In genomic region chr12:53752281-53753072, GRCm38 (mm10) we compare ENCODE assay signal across 16 mouse cellular contexts.
A peak's percentile ranks its signal among the peaks of the same experiment; 100 is the strongest.
DNase-seq lines count a peak whose midpoint lies in the region; ATAC-seq lines count a peak whose summit lies in the region.
"Had no signal": no experiment of that assay in that cellular context is flagged by ENCODE, and none has a peak within 500 bp of the region (broad histone marks: within the 10 kb centered on the region; RNA-seq: fewer than 3 reads in every experiment).

No protein-coding gene starts in this region.

- no peak overlapping the region for H3K9ac ChIP-seq in forebrain, embryonic 12.5 days
- H3K9ac ChIP-seq in forebrain, embryonic 11.5 days (ENCODE audit: low read length): no peak overlapping the region
- no peak overlapping the region for H3K9ac ChIP-seq in hindbrain, embryonic 13.5 days
- no peak overlapping the region for H3K9ac ChIP-seq in midbrain, embryonic 14.5 days (replicated peaks; ENCODE audit: low read length)
- no peak overlapping the region for H3K9ac ChIP-seq in midbrain, embryonic 15.5 days
- H3K9ac ChIP-seq in intestine, embryonic 16.5 days (ENCODE audit: low read depth, low read length): no peak overlapping the region
- H3K9ac ChIP-seq: limb, embryonic 12.5 days; liver, embryonic 15.5 days had no signal

- no peaks in the 10 kb centered on the region for H3K9me3 ChIP-seq in forebrain, embryonic 12.5 days
- H3K9me3 ChIP-seq in forebrain, embryonic 11.5 days (ENCODE audit: control insufficient read depth, low read length): no peaks in the 10 kb centered on the region
- no peaks in the 10 kb centered on the region for H3K9me3 ChIP-seq in hindbrain, embryonic 13.5 days
- H3K9me3 ChIP-seq in hindbrain, embryonic 10.5 days: no peaks in the 10 kb centered on the region
- no peaks in the 10 kb centered on the region for H3K9me3 ChIP-seq in midbrain, embryonic 14.5 days (ENCODE audit: control insufficient read depth, low read length)
- no peaks in the 10 kb centered on the region for H3K9me3 ChIP-seq in midbrain, embryonic 15.5 days
- no peaks in the 10 kb centered on the region for H3K9me3 ChIP-seq in intestine, embryonic 16.5 days (ENCODE audit: control insufficient read depth, low read length)
- H3K9me3 ChIP-seq: limb, embryonic 12.5 days; liver, embryonic 15.5 days had no signal

- 59% methylated on average over 13 of the region's 13 CpGs for WGBS in forebrain, embryonic 12.5 days
- 71% methylated on average over 13 of the region's 13 CpGs for WGBS in forebrain, embryonic 11.5 days
- 75% methylated on average over 13 of the region's 13 CpGs for WGBS in hindbrain, embryonic 13.5 days
- WGBS in hindbrain, embryonic 10.5 days: 88% methylated on average over 13 of the region's 13 CpGs
- 64% methylated on average over 13 of the region's 13 CpGs for WGBS in midbrain, embryonic 14.5 days
- WGBS in midbrain, embryonic 15.5 days: 53% methylated on average over 13 of the region's 13 CpGs
- 59% methylated on average over 13 of the region's 13 CpGs for WGBS in intestine, embryonic 16.5 days

- H3K4me3 ChIP-seq in forebrain, embryonic 12.5 days (replicated peaks): no peak overlapping the region
- no peak overlapping the region for H3K4me3 ChIP-seq in forebrain, embryonic 11.5 days (ENCODE audit: low read depth, low read length)
- H3K4me3 ChIP-seq in hindbrain, embryonic 13.5 days: no peak overlapping the region
- no peak overlapping the region for H3K4me3 ChIP-seq in hindbrain, embryonic 10.5 days
- H3K4me3 ChIP-seq in midbrain, embryonic 14.5 days (replicated peaks; ENCODE audit: low read depth, low read length): no peak overlapping the region
- no peak overlapping the region for H3K4me3 ChIP-seq in midbrain, embryonic 15.5 days
- no peak overlapping the region for H3K4me3 ChIP-seq in intestine, embryonic 16.5 days (ENCODE audit: low read length)
- H3K4me3 ChIP-seq: limb, embryonic 12.5 days; liver, embryonic 15.5 days had no signal

- H3K27ac ChIP-seq in forebrain, embryonic 12.5 days: 0 out of 2 replicates have a peak overlapping the region, but pooled peaks have one; percentile 25
- no peak overlapping the region for H3K27ac ChIP-seq in forebrain, embryonic 11.5 days (ENCODE audit: low read depth, low read length)
- peak overlapping the region; percentile 52; the same call in 1 of the 2 replicates for H3K27ac ChIP-seq in hindbrain, embryonic 13.5 days
- no peak overlapping the region for H3K27ac ChIP-seq in hindbrain, embryonic 10.5 days
- H3K27ac ChIP-seq in midbrain, embryonic 14.5 days (replicated peaks; ENCODE audit: low read depth, low read length): peak overlapping the region; percentile 33
- H3K27ac ChIP-seq in midbrain, embryonic 15.5 days: no peak overlapping the region; the same call in 1 of the 2 replicates
- H3K27ac ChIP-seq in intestine, embryonic 16.5 days (ENCODE audit: low read length): no peak overlapping the region
- H3K27ac ChIP-seq: limb, embryonic 12.5 days; liver, embryonic 15.5 days had no signal

- H3K27me3 ChIP-seq in forebrain, embryonic 12.5 days: no peaks in the 10 kb centered on the region
- H3K27me3 ChIP-seq in forebrain, embryonic 11.5 days (ENCODE audit: control insufficient read depth, insufficient read depth, low read length): no peaks in the 10 kb centered on the region
- H3K27me3 ChIP-seq in hindbrain, embryonic 13.5 days: no peaks in the 10 kb centered on the region
- H3K27me3 ChIP-seq in hindbrain, embryonic 10.5 days (ENCODE audit: insufficient read depth, poor library complexity, severe bottlenecking): no peaks in the 10 kb centered on the region
- no peaks in the 10 kb centered on the region for H3K27me3 ChIP-seq in midbrain, embryonic 14.5 days (ENCODE audit: control insufficient read depth, insufficient read depth, low read length)
- no peaks in the 10 kb centered on the region for H3K27me3 ChIP-seq in midbrain, embryonic 15.5 days (replicated peaks)
- H3K27me3 ChIP-seq in intestine, embryonic 16.5 days (replicated peaks; ENCODE audit: control insufficient read depth, insufficient read depth, low read length): no peaks in the 10 kb centered on the region
- H3K27me3 ChIP-seq: limb, embryonic 12.5 days had no signal

- DNase-seq in forebrain, embryonic 11.5 days (ENCODE audit: low spot score): no peak
- no peak for DNase-seq in hindbrain, embryonic 10.5 days (ENCODE audit: low spot score)
- DNase-seq in midbrain, embryonic 14.5 days: no peak
- DNase-seq in cerebellum, adult 8-10 months: no peak
- DNase-seq: gastrocnemius, postnatal 25 days; heart, postnatal 14 days; kidney, adult 8-10 months; lung, postnatal 36 days; right cerebral cortex, postnatal 14 days; thymus, adult 18-20 months had no signal

- no peak for ATAC-seq in forebrain, embryonic 12.5 days (ENCODE audit: low FRiP score)
- no peak for ATAC-seq in forebrain, embryonic 11.5 days (replicated peaks; ENCODE audit: low FRiP score)
- no peak for ATAC-seq in hindbrain, embryonic 13.5 days (ENCODE audit: low FRiP score)
- no peak for ATAC-seq in midbrain, embryonic 14.5 days (ENCODE audit: low FRiP score, low TSS enrichment)
- ATAC-seq in midbrain, embryonic 15.5 days (replicated peaks): no peak
- ATAC-seq in intestine, embryonic 16.5 days: peak; percentile 48; the same call in 1 of the 2 replicates

- H3K4me2 ChIP-seq in forebrain, embryonic 12.5 days: no peak overlapping the region
- no peak overlapping the region for H3K4me2 ChIP-seq in forebrain, embryonic 11.5 days (ENCODE audit: low read depth, low read length, severe bottlenecking)
- H3K4me2 ChIP-seq in hindbrain, embryonic 13.5 days: no peak overlapping the region
- no peak overlapping the region for H3K4me2 ChIP-seq in midbrain, embryonic 14.5 days (ENCODE audit: low read length)
- no peak overlapping the region for H3K4me2 ChIP-seq in midbrain, embryonic 15.5 days
- H3K4me2 ChIP-seq in intestine, embryonic 16.5 days (ENCODE audit: low read depth, low read length): no peak overlapping the region
- H3K4me2 ChIP-seq: limb, embryonic 12.5 days; liver, embryonic 15.5 days had no signal

- H3K36me3 ChIP-seq in forebrain, embryonic 12.5 days (replicated peaks): no peaks in the 10 kb centered on the region
- no peaks in the 10 kb centered on the region for H3K36me3 ChIP-seq in forebrain, embryonic 11.5 days (ENCODE audit: control insufficient read depth, insufficient read depth, low read length)
- H3K36me3 ChIP-seq in hindbrain, embryonic 13.5 days: no peaks in the 10 kb centered on the region
- no peaks in the 10 kb centered on the region for H3K36me3 ChIP-seq in hindbrain, embryonic 10.5 days
- no peaks in the 10 kb centered on the region for H3K36me3 ChIP-seq in midbrain, embryonic 14.5 days (ENCODE audit: control insufficient read depth, insufficient read depth, low read length)
- H3K36me3 ChIP-seq in midbrain, embryonic 15.5 days (replicated peaks): no peaks in the 10 kb centered on the region
- no peaks in the 10 kb centered on the region for H3K36me3 ChIP-seq in intestine, embryonic 16.5 days (ENCODE audit: control insufficient read depth, insufficient read depth, low read length)
- H3K36me3 ChIP-seq: limb, embryonic 12.5 days; liver, embryonic 15.5 days had no signal

- peaks cover 37% of the 10 kb centered on the region for H3K4me1 ChIP-seq in forebrain, embryonic 12.5 days
- peaks cover 6% of the 10 kb centered on the region; the same call in 1 of the 2 replicates for H3K4me1 ChIP-seq in forebrain, embryonic 11.5 days (replicated peaks; ENCODE audit: control insufficient read depth, insufficient read depth, low read length)
- peaks cover 53% of the 10 kb centered on the region for H3K4me1 ChIP-seq in hindbrain, embryonic 13.5 days (replicated peaks)
- H3K4me1 ChIP-seq in hindbrain, embryonic 10.5 days (replicated peaks): 0 out of 2 replicates have a peak, but pooled peaks cover 16% of the 10 kb centered on the region
- peaks cover 39% of the 10 kb centered on the region for H3K4me1 ChIP-seq in midbrain, embryonic 14.5 days (ENCODE audit: control insufficient read depth, insufficient read depth, low read length)
- H3K4me1 ChIP-seq in midbrain, embryonic 15.5 days: peaks cover 30% of the 10 kb centered on the region
- H3K4me1 ChIP-seq in intestine, embryonic 16.5 days (ENCODE audit: control insufficient read depth, insufficient read depth, low read length): no peaks in the 10 kb centered on the region
- H3K4me1 ChIP-seq: liver, embryonic 15.5 days had no signal

Comparison
In these comparisons a context has a peak if more than half of its experiments do, and no peak if none do; other contexts are left out.
1. H3K27ac ChIP-seq: peak in forebrain, embryonic 12.5 days (single experiment), hindbrain, embryonic 13.5 days (single experiment) and midbrain, embryonic 14.5 days (single experiment); none in forebrain, embryonic 11.5 days (single experiment), hindbrain, embryonic 10.5 days (single experiment), midbrain, embryonic 15.5 days (single experiment) and intestine, embryonic 16.5 days (single experiment).